Mouse (Mus musculus): Measurements from ENCODE around the gene Pced1b. TPM values are rescaled to one million over a fixed set of nuclear protein-coding genes. Genes with fewer than 3 reads are reported as not detected.
"Not testable (repeated sequence)": the region's sequence is repeated elsewhere in the genome, so short reads cannot be mapped to it uniquely, and the experiment has no call there.

Pced1b gene
- polyA plus RNA-seq, 1 experiment from 2014 or later = 10.7 TPM

DNA sequence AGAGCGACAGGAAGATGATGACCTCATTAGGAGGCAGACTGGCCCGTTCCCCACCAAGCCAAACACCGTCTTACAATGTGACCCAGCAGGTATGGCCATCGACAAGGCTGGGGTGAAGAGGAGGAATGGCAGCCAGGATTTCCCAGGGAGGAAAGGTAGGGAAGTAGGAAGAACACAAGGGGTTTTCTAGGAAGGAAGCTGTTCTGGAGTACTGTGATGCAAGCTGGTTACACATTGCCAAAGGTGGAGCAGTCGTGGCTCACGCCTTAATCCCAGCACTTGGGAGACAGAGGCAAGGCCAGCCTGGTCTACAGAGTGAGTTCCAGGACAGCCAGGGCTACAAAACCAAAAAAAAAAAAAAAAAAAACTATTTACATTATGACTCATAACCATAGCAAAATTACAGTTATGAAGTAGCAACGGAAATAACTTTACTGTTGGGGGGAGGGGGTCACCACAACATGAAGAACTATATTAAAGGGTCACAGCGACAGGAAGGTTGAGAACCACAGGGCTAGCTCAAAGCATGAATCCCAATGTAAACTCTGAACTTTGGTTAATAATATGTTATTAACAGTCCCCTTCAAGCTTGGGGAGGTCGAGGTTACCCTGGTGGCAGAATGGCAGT is 108.9 kb downstream of the Pced1b start:
- ChIA-PET CTCF (no interaction called here), POLR2A (no interaction called here)
- no peaks in the 10 kb centered on the region for H3K27me3 ChIP-seq
- DNase-seq (ENCODE audit: low read depth, low spot score) = no peak
- TF ChIP-seq CTCF (IDR thresholded peaks at IDR 0.05) = no peak
- in situ Hi-C loops (cut with MboI; ENCODE audit: low pct_unique_long_range_greater_than_20kb) = no loop called here
- ATAC-seq = no peak

DNA sequence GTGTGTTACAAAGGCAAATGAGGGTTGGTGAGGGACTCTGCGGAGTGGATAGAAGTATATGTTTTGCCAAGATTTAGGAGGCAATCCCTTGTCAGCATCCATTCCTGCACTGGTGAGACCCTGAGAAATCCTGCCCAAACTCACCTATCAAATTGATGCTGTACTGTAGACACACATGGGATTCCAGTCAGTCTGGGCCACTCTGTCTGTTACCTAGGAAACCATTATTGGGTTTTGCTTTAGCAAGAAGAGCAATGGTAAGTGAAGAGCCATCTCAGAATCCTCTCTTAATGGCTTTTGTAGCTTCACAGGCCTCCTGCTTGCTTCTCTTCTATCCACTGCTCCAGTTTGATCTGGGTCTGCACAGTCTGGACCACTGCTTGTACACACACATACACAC is 110.1 kb downstream of the Pced1b start:
- TF ChIP-seq CTCF (IDR thresholded peaks at IDR 0.05) = no peak
- CTCF ChIA-PET = no interaction called here
- ATAC-seq (no peak), DNase-seq (ENCODE audit: low read depth, low spot score) (no peak)
- in situ Hi-C loops (cut with MboI; ENCODE audit: low pct_unique_long_range_greater_than_20kb) = no loop called here
- POLR2A ChIA-PET = no interaction called here
- no peaks in the 10 kb centered on the region for H3K27me3 ChIP-seq

DNA sequence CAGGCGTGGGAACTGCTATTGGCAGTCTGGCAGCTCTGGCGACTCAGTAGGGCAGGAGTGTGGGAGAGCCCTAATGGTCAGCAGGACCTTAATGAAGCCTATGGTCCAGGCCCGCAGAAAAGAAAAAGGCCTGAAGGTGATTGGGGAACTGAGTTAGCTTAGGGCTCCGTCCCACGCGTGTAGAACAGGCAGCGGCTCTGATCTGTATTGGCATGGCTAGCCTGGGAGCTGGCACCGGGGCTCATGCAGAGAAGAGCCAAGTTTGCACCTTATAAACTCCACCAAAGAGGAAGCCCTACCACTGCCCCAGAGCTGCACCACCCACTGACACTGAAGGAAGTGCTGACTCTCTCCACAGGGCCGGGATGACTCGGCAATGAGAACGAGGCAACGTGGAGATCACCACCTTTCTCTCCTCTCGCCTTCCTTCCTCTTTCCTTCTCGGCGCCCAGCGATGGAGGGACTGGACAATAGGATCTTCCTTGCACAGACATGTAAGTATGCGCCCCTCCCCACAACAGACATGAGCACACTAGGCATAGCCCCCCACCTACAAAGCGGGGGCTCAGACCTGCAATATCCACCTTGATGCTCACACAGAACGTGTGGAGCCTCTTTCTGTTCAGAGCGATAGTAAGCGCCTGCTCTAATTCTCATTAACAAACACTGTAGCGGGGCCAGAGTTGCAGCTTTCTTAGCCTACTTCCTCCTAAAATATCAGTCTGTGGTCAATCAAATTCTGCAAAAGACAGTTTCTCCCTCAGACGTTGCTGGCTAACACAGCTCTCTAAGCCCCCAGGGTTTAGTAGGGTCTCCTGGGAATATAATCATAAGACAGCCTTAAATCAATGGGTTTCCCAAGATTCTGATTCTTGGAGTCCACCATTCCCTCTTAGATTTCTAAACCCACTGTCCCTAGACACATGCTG is 114.2 kb downstream of the Pced1b start:
- ChIA-PET POLR2A (no interaction called here), CTCF (no interaction called here)
- DNase-seq (ENCODE audit: low read depth, low spot score) (no peak), ATAC-seq (no peak)
- no peak for TF ChIP-seq CTCF (IDR thresholded peaks at IDR 0.05)
- no peaks in the 10 kb centered on the region for H3K27me3 ChIP-seq
- in situ Hi-C loops (cut with MboI; ENCODE audit: low pct_unique_long_range_greater_than_20kb) = no loop called here

DNA sequence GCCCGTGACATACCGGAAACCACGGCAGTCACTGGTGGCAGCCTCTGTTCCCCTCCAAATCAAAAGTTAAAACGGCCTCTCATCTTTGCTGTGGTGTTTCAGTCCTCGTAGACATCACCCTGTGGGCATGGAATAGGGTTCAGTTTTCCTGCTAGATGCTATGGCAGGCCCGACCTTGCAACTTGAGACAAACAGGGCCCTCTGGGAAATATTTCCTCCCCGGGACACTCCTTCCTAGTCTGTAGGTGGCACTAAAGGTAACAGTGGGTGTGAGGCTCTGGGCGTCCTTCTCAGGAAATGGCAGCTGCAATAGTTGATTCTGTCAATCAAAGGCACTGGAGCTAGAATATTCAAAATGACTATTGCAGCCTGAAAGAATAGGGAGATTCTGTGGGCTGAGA is 114.9 kb downstream of the Pced1b start:
- no peak for ATAC-seq
- ChIA-PET POLR2A (no interaction called here), CTCF (no interaction called here)

DNA sequence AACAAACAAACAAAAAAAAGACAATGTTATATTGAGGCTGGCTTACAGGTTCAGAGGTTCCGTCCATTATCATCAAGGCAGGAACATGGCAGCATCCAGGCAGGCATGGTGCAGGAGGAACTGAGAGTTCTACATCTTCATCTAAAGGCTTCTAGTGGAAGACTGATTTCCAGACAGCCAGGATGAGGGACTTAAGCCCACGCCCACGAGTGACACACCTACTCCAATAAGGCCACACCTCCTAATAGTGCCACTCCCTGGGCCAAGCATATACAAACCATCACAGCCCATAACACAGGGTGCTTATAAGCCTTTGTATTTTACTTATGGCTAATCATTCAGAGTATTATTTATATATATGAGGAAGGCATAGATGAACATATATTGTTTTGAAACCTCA is 117.4 kb downstream of the Pced1b start:
- ATAC-seq; H3K27me3 ChIP-seq; POLR2A ChIA-PET; DNase-seq (ENCODE audit: low read depth, low spot score); CTCF ChIA-PET; in situ Hi-C loops (cut with MboI; ENCODE audit: low pct_unique_long_range_greater_than_20kb): not testable (repeated sequence)

More for the DNA sequence above, 114.9 kb downstream of the Pced1b start:
- TF ChIP-seq CTCF (IDR thresholded peaks at IDR 0.05) = no peak
- in situ Hi-C loops (cut with MboI; ENCODE audit: low pct_unique_long_range_greater_than_20kb) = no loop called here
- DNase-seq (ENCODE audit: low read depth, low spot score) = no peak
- no peaks in the 10 kb centered on the region for H3K27me3 ChIP-seq

DNA sequence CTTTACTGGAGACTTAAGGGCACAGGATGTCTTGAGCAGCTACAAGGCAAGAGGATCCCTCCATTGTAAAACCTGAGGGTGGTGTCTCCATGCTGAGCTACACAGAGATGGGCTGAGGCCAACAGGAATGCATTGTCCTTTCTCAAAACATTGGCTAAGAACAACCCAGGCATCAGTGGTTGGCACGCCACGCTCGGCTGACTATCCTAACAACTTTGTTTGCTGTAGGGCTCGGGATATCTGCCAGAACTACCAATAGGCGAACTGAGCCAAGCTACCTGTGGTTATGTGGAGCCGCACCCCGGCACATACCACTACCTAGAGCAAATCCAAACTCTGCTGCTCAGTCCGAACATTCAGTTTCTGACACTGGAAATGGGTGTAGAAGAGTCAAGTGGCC is 118.1 kb downstream of the Pced1b start:
- POLR2A ChIA-PET = no interaction called here
- no peaks in the 10 kb centered on the region for H3K27me3 ChIP-seq
- TF ChIP-seq CTCF (IDR thresholded peaks at IDR 0.05) = no peak
- peak; percentile 86 for ATAC-seq
- DNase-seq (ENCODE audit: low read depth, low spot score) = peak; percentile 73
- CTCF ChIA-PET = no interaction called here
- in situ Hi-C loops (cut with MboI; ENCODE audit: low pct_unique_long_range_greater_than_20kb) = no loop called here

DNA sequence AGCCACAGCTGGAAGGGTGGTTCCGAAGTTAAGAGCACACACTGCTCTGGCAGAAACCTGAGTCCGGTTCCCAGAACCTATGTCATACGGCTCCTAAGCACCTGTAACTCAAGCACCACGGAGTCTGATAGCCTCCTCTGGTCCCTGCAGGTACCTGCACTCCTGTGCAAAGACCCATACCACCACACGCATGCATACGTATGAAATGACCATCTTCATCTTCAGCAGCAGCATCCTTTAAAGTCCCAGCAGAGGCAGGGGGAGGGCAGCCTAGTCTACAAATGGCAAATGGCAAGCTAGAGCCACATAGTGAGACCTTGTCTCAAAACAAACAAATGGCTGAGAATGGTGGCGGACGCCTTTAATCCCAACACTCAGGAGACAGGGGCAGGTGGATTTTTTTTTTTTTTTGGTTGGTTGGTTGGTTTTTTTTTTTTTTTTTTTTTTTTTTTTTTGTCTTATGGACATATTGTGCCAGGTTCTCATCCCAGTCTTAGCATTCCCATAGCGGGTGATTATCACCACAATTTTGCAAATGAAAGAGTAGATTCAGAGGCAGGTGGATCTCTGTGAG is 121.2 kb downstream of the Pced1b start:
- ATAC-seq = no peak
- ChIA-PET POLR2A (no interaction called here), CTCF (no interaction called here)
- H3K27me3 ChIP-seq = no peaks in the 10 kb centered on the region
- DNase-seq (ENCODE audit: low read depth, low spot score) = no peak
- in situ Hi-C loops (cut with MboI; ENCODE audit: low pct_unique_long_range_greater_than_20kb) = no loop called here
- TF ChIP-seq CTCF (IDR thresholded peaks at IDR 0.05) = no peak

DNA sequence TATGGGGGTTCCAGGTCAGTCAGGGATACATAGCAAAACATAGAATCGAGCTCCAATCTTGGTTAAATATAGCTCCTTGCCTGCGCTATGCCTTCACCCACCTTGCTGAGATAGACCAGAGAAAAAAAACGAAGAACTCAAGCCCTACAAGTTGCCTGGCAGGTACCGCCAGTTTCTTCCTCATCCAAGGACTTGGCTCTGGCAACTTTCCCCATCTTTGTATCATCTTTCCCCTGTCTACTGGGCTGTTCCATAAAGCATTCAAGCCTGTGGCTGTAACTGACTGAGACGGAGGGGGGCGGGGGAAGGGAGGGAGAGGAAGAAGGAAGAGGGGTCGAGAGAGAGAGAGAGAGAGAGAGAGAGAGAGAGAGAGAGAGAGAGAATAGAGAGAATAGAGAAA is 121.7 kb downstream of the Pced1b start:
- no peak for ATAC-seq
- ChIA-PET POLR2A (no interaction called here), CTCF (no interaction called here)
- DNase-seq (ENCODE audit: low read depth, low spot score) = no peak
- in situ Hi-C loops (cut with MboI; ENCODE audit: low pct_unique_long_range_greater_than_20kb) = no loop called here
- H3K27me3 ChIP-seq = no peaks in the 10 kb centered on the region
- no peak for TF ChIP-seq CTCF (IDR thresholded peaks at IDR 0.05)

DNA sequence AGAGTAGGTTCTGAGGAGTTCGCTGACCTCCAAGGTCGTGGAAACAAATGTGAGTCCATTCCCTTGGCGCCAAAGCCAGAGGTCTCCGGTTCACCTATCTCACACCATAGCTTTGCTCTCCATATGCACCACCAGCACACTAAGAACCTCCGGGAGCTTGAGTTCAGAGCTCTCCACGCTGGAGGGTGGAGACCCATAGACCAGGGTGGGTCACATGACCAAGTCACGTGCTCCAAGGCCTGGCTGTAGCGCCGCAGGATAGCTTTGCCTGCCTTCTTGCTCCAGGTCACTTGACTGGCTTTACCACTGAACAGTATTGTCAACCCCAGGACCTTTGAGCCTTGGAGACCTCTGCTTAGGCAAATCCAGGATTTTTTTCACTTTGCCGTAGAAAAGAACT is 122.2 kb downstream of the Pced1b start:
- no peak for TF ChIP-seq CTCF (IDR thresholded peaks at IDR 0.05)
- CTCF ChIA-PET = no interaction called here
- DNase-seq (ENCODE audit: low read depth, low spot score) (no peak), ATAC-seq (no peak)
- POLR2A ChIA-PET = no interaction called here
- H3K27me3 ChIP-seq = no peaks in the 10 kb centered on the region
- in situ Hi-C loops (cut with MboI; ENCODE audit: low pct_unique_long_range_greater_than_20kb) = no loop called here

DNA sequence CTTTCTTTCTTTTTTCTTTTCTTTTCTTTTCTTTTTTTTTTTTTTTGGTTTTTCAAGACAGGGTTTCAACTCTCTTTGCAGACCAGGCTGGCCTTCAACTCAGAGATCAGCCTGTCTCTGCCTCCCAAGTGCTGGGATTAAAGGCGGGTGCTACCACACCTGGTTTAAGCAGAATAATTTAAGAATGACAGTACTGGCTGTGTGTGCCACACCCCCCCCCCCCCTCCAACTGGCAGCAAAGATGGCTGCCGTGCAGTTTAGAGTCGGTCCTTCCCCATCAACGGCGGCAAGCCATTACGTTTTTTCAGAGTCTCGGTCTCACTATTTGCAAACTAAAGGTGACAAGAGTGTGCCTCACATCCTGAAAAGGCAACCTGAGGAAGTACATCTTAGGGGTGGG is 124.0 kb downstream of the Pced1b start:
- CTCF ChIA-PET = no interaction called here
- H3K27me3 ChIP-seq = no peaks in the 10 kb centered on the region
- DNase-seq (ENCODE audit: low read depth, low spot score) (no peak), ATAC-seq (no peak)
- POLR2A ChIA-PET = interaction anchor here (0.6 kb wide), 1 partner anchor 47 kb away, joined by 4 read pairs; no protein-coding TSS in a partner anchor
- in situ Hi-C loops (cut with MboI; ENCODE audit: low pct_unique_long_range_greater_than_20kb) = no loop called here
- TF ChIP-seq CTCF (IDR thresholded peaks at IDR 0.05) = no peak

DNA sequence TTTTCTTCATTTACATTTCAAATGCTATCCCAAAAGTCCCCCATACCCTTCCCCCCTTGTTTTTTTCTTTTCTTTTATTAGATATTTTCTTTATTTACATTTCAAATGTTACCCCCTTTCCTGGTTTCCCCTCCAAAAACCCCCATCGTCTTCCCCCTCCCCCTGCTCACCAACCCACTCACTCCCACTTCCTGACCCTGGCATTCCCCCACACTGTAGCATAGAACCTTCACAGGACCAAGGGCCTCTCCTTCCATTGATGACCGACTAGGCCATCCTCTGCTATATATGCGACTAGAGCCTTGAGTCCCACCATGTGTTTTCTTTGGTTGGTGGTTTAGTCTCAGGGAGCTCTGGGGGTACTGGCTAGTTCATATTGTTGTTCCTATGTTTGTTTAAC is 125.1 kb downstream of the Pced1b start:
- POLR2A ChIA-PET; in situ Hi-C loops (cut with MboI; ENCODE audit: low pct_unique_long_range_greater_than_20kb); H3K27me3 ChIP-seq; DNase-seq (ENCODE audit: low read depth, low spot score); ATAC-seq: not testable (repeated sequence)
- CTCF ChIA-PET = interaction anchor here (1.0 kb wide), 2 partner anchors 10 to 33 kb away, joined by 3 read pairs; no protein-coding TSS in a partner anchor

Measured in Patski (cell line).